Mouse (Mus musculus): ENCODE results near the gene Dusp2.

- TF ChIP-seq POLR2A (IDR thresholded peaks at IDR 0.05; ENCODE audit: borderline replicate concordance, insufficient read depth, low read length) (no peak), CTCF (IDR thresholded peaks at IDR 0.05; ENCODE audit: borderline replicate concordance, insufficient read depth, low read depth, low read length) (no peak)
Observed at GRCm38 (mm10) chr2:127322671-127323285, 13.2 kb upstream of the Dusp2 start.
